Mouse (Mus musculus): ENCODE results near the gene Large2. TPM values are rescaled to one million over a fixed set of nuclear protein-coding genes. Genes with fewer than 3 reads are reported as not detected.

Large2 gene
- total RNA-seq, 2 experiments from 2014 or later = 4.7 to 12.0 TPM

- no peak for DNase-seq (ENCODE audit: low spot score in 2 of 2)
Observed at GRCm38 (mm10) chr2:92372767-92373436, 1.8 kb downstream of the Large2 start.

- DNase-seq (ENCODE audit: low spot score in 2 of 2) = no peak
Observed at GRCm38 (mm10) chr2:92371971-92372690, 2.5 kb downstream of the Large2 start.

GRCm38 (mm10) chr2:92370821-92371805 lies 3.6 kb downstream of the Large2 start:
- DNase-seq (ENCODE audit: low spot score in 2 of 2) = no peak

- DNase-seq (ENCODE audit: low spot score in 2 of 2) = no peak
Observed at GRCm38 (mm10) chr2:92370375-92370774, 4.3 kb downstream of the Large2 start.

- DNase-seq (ENCODE audit: low spot score in 2 of 2) = no peak
Observed at GRCm38 (mm10) chr2:92367383-92368029, 7.2 kb downstream of the Large2 start.

GRCm38 (mm10) chr2:92365568-92365967 lies 9.1 kb downstream of the Large2 start:
- DNase-seq (ENCODE audit: low spot score in 2 of 2) = no peak

- DNase-seq (ENCODE audit: low spot score in 2 of 2) = no peak
Observed at GRCm38 (mm10) chr2:92364086-92364485, 10.6 kb downstream of the Large2 start.

GRCm38 (mm10) chr2:92362571-92363228 lies 12.0 kb downstream of the Large2 start:
- no peak for DNase-seq (ENCODE audit: low spot score in 2 of 2)

- no peak for DNase-seq (ENCODE audit: low spot score in 2 of 2)
Observed at GRCm38 (mm10) chr2:92361795-92362194, 12.9 kb downstream of the Large2 start.

- DNase-seq (ENCODE audit: low spot score in 2 of 2) = no peak
Observed at GRCm38 (mm10) chr2:92360893-92361292, 13.8 kb downstream of the Large2 start.

GRCm38 (mm10) chr2:92360186-92360823 lies 14.4 kb downstream of the Large2 start:
- DNase-seq (ENCODE audit: low spot score in 2 of 2) = no peak

GRCm38 (mm10) chr2:92359301-92359700 lies 15.4 kb downstream of the Large2 start:
- DNase-seq (ENCODE audit: low spot score in 2 of 2) = no peak

GRCm38 (mm10) chr2:92354224-92354623 lies 20.4 kb downstream of the Large2 start:
- DNase-seq (ENCODE audit: low spot score in 2 of 2) = no peak

- DNase-seq (ENCODE audit: low spot score in 2 of 2) = no peak
Observed at GRCm38 (mm10) chr2:92353402-92353801, 21.3 kb downstream of the Large2 start.

GRCm38 (mm10) chr2:92350686-92351085 lies 24.0 kb downstream of the Large2 start:
- no peak for DNase-seq (ENCODE audit: low spot score in 2 of 2)

GRCm38 (mm10) chr2:92349589-92350425 lies 24.9 kb downstream of the Large2 start:
- no peak for DNase-seq (ENCODE audit: low spot score in 2 of 2)

- DNase-seq (ENCODE audit: low spot score in 2 of 2) = no peak
Observed at GRCm38 (mm10) chr2:92347191-92347590, 27.5 kb downstream of the Large2 start.

GRCm38 (mm10) chr2:92342418-92342817 lies 32.3 kb downstream of the Large2 start:
- DNase-seq (ENCODE audit: low spot score in 2 of 2) = no peak

- no peak for DNase-seq (ENCODE audit: low spot score in 2 of 2)
Observed at GRCm38 (mm10) chr2:92331871-92332270, 42.8 kb downstream of the Large2 start.

Data from adrenal gland, postnatal 4 days (tissue).